Mouse (Mus musculus) myocyte (in vitro differentiated cells): Measurements from ENCODE around the gene Platr17. TPM values are rescaled to one million over a fixed set of nuclear protein-coding genes. Genes with fewer than 3 reads are reported as not detected.

ENCODE experiments used
- H3K27me3 ChIP-seq: one replicate; pipeline ENCODE4 v1.6.1; 2011; ENCODE audit not compliant: control insufficient read depth, insufficient read depth, insufficient read length
- H3K36me3 ChIP-seq: one replicate; pipeline ENCODE4 v1.6.1; 2011; ENCODE audit not compliant: control insufficient read depth, insufficient read depth
- H3K4me2 ChIP-seq: one replicate; pipeline ENCODE4 v1.6.1; 2011; ENCODE audit warnings: low read depth, control low read depth
- H3K4me3 ChIP-seq: one replicate; pipeline ENCODE4 v1.5.1; 2011; ENCODE audit warnings: mild to moderate bottlenecking, control low read depth, moderate library complexity
- H3K79me2 ChIP-seq: one replicate; pipeline ENCODE4 v1.6.1; 2011; ENCODE audit not compliant: control insufficient read depth, insufficient read depth
- H3ac ChIP-seq: one replicate; pipeline ENCODE4 v1.6.1; 2011; ENCODE audit not compliant: control insufficient read depth, insufficient read length
- CEBPB ChIP-seq: IDR thresholded peaks from 2 replicates; pipeline ENCODE4 v1.6.1; 2011; ENCODE audit warnings: mild to moderate bottlenecking, moderate library complexity; ENCODE audit not compliant: poor library complexity, insufficient read depth, severe bottlenecking
- E2F4 ChIP-seq: IDR thresholded peaks from one replicate; pipeline ENCODE4 v1.6.1; 2011; ENCODE audit warnings: mild to moderate bottlenecking, control low read depth, moderate library complexity; ENCODE audit not compliant: insufficient read depth
- MAX ChIP-seq: IDR thresholded peaks from one replicate; pipeline ENCODE4 v1.6.1; 2011; ENCODE audit warnings: low read depth, mild to moderate bottlenecking, control low read depth
- MYOD1 ChIP-seq, 3 experiments: IDR thresholded peaks; one replicate each; pipeline ENCODE4 v1.6.1; 2011; ENCODE audit warnings: control low read depth in 2 of 3, low read depth in 2 of 3, mild to moderate bottlenecking in 2 of 3, moderate library complexity in 1 of 3; ENCODE audit not compliant: insufficient read length in 2 of 3, control insufficient read depth in 1 of 3
- MYOG ChIP-seq, 3 experiments: IDR thresholded peaks; one replicate each; pipeline ENCODE4 v1.6.1; 2011; ENCODE audit warnings: control low read depth in 2 of 3, low read depth in 2 of 3, mild to moderate bottlenecking in 2 of 3; ENCODE audit not compliant: insufficient read length in 2 of 3, control insufficient read depth in 1 of 3, insufficient read depth in 1 of 3
- POLR2A ChIP-seq: IDR thresholded peaks from one replicate; pipeline ENCODE4 v1.6.1; 2011; ENCODE audit warnings: low read depth, mild to moderate bottlenecking, control low read depth, moderate library complexity; ENCODE audit not compliant: insufficient read length
- POLR2AphosphoS2 ChIP-seq: IDR thresholded peaks from one replicate; pipeline ENCODE4 v1.6.1; 2011; ENCODE audit warnings: low read depth, control low read depth; ENCODE audit not compliant: insufficient read length
- REST ChIP-seq: IDR thresholded peaks from one replicate; pipeline ENCODE4 v1.6.1; 2011; ENCODE audit warnings: mild to moderate bottlenecking, control low read depth, moderate library complexity; ENCODE audit not compliant: insufficient read depth, insufficient read length
- SRF ChIP-seq: IDR thresholded peaks from one replicate; pipeline ENCODE4 v1.6.1; 2011; ENCODE audit warnings: low read depth; ENCODE audit not compliant: control insufficient read depth, insufficient read length
- TCF12 ChIP-seq: IDR thresholded peaks from one replicate; pipeline ENCODE4 v1.6.1; 2011; ENCODE audit warnings: mild to moderate bottlenecking, control low read depth; ENCODE audit not compliant: poor library complexity, insufficient read depth, severe bottlenecking
- TCF3 ChIP-seq: IDR thresholded peaks from one replicate; pipeline ENCODE4 v1.6.1; 2011; ENCODE audit warnings: low read depth, control low read depth; ENCODE audit not compliant: insufficient read length
- USF1 ChIP-seq: IDR thresholded peaks from one replicate; pipeline ENCODE4 v1.6.1; 2011; ENCODE audit warnings: low read depth, mild to moderate bottlenecking, control low read depth, moderate library complexity
- polyA plus RNA-seq: library from polyadenylated mRNA; unstranded; fragments of >200 nt; fragmentation: generic; extraction: Trizol; gene quantifications from one replicate; pipeline ENCODE4 v1.2.1, GENCODE M21; 2012; ENCODE audit warnings: missing spikeins

Gene Platr17
- polyA plus RNA-seq, 1 experiment = 0.17 TPM

GRCm38 (mm10) chr17:33955555-33956214 lies 50.8 kb downstream of the Platr17 start, which contains the start of the genes Vps52 and Rps18:
TSS of gene Vps52 (plus strand) at chr17:33955812.
TSS of gene Rps18 (minus strand) at chr17:33956001.
- H3K79me2 ChIP-seq = peaks cover 29% of the 10 kb centered on the region
- peak within 1 kb of the TSS; percentile 71 for H3ac ChIP-seq
- TF ChIP-seq TCF12 (no peak), POLR2A (peak; percentile 84), TCF3 (no peak), MYOD1 (IDR thresholded peaks at IDR 0.05; ENCODE audit: control insufficient read depth in 1 of 3, insufficient read length in 2 of 3, low read depth in 2 of 3) (peak in 1 of 3 experiments; percentile 5), E2F4 (no peak), MAX (no peak), POLR2AphosphoS2 (peak; percentile 90), REST (no peak), USF1 (no peak), MYOG (IDR thresholded peaks at IDR 0.05; ENCODE audit: control insufficient read depth in 1 of 3, insufficient read depth in 1 of 3, insufficient read length in 2 of 3, low read depth in 2 of 3) (peak in 1 of 3 experiments; percentile 37), SRF (peak; percentile 2), CEBPB (no peak)
- H3K36me3 ChIP-seq = peaks cover 15% of the 10 kb centered on the region
- no peaks in the 10 kb centered on the region for H3K27me3 ChIP-seq
- peak within 1 kb of the TSS; percentile 93 for H3K4me3 ChIP-seq
- H3K4me2 ChIP-seq = peak within 1 kb of the TSS; percentile 100

Other genes starting within 250 kb of the Platr17 start
- 68.2 TPM for gene Hnrnpm, start 218.3 kb upstream of the Platr17 start, polyA plus RNA-seq
- gene March2, start 186.5 kb upstream of the Platr17 start, polyA plus RNA-seq = 51.5 TPM
- gene Rab11b, start 144.6 kb upstream of the Platr17 start, polyA plus RNA-seq = 126 TPM
- 42.8 TPM for gene Angptl4, start 123.3 kb upstream of the Platr17 start, polyA plus RNA-seq
- gene Kank3, start 94.6 kb upstream of the Platr17 start, polyA plus RNA-seq = 8.3 TPM
- gene Rps28, start 80.6 kb upstream of the Platr17 start, polyA plus RNA-seq = 6,768 TPM
- 614 TPM for gene Ndufa7, start 80.6 kb upstream of the Platr17 start, polyA plus RNA-seq
- 83.1 TPM for gene Cd320, start 62.0 kb upstream of the Platr17 start, polyA plus RNA-seq
- gene Gm7029, start 31.3 kb upstream of the Platr17 start, polyA plus RNA-seq = not detected
- gene Kifc1, start 14.5 kb upstream of the Platr17 start, polyA plus RNA-seq = 32.2 TPM
- 16.9 TPM for gene Daxx, start 4.3 kb downstream of the Platr17 start, polyA plus RNA-seq
- gene Tapbp, start 10.8 kb downstream of the Platr17 start, polyA plus RNA-seq = 50.6 TPM
- gene Zbtb22, start 10.8 kb downstream of the Platr17 start, polyA plus RNA-seq = 31.6 TPM
- 20.1 TPM for gene Rgl2, start 24.4 kb downstream of the Platr17 start, polyA plus RNA-seq
- 110 TPM for gene Pfdn6, start 35.2 kb downstream of the Platr17 start, polyA plus RNA-seq
- 25.9 TPM for gene Wdr46, start 35.5 kb downstream of the Platr17 start, polyA plus RNA-seq
- 1.2 TPM for gene B3galt4, start 46.4 kb downstream of the Platr17 start, polyA plus RNA-seq
- gene Vps52, start 50.7 kb downstream of the Platr17 start, polyA plus RNA-seq = 29.9 TPM
- 287 TPM for gene Rps18, start 50.9 kb downstream of the Platr17 start, polyA plus RNA-seq
- gene H2-K1, start 95.2 kb downstream of the Platr17 start, polyA plus RNA-seq = 89.2 TPM
- gene Ring1, start 119.5 kb downstream of the Platr17 start, polyA plus RNA-seq = 42.9 TPM
- gene H2-Ke6, start 122.9 kb downstream of the Platr17 start, polyA plus RNA-seq = 51.1 TPM
- 207 TPM for gene Slc39a7, start 126.5 kb downstream of the Platr17 start, polyA plus RNA-seq
- gene Rxrb, start 126.7 kb downstream of the Platr17 start, polyA plus RNA-seq = 45.8 TPM
- 0.94 TPM for gene Col11a2, start 134.3 kb downstream of the Platr17 start, polyA plus RNA-seq
- 0.07 TPM for gene H2-Oa, start 187.2 kb downstream of the Platr17 start, polyA plus RNA-seq
- 7.2 TPM for gene H2-DMa, start 214.4 kb downstream of the Platr17 start, polyA plus RNA-seq
- 90.1 TPM for gene Brd2, start 217.5 kb downstream of the Platr17 start, polyA plus RNA-seq
- gene H2-DMb2, start 238.2 kb downstream of the Platr17 start, polyA plus RNA-seq = not detected
- gene H2-DMb1, start 247.9 kb downstream of the Platr17 start, polyA plus RNA-seq = not detected